Mouse (Mus musculus) embryo, embryonic 9.5 days (tissue): ENCODE results near the gene Rsph1.
"Not testable (repeated sequence)": the region's sequence is repeated elsewhere in the genome, so short reads cannot be mapped to it uniquely, and the experiment has no call there.

Experiments used
- DNase-seq: peaks from one replicate; pipeline ENCODE4 v3.0.0-alpha.2; 2017; ENCODE audit errors: extremely low spot score

Gene Rsph1

DNA sequence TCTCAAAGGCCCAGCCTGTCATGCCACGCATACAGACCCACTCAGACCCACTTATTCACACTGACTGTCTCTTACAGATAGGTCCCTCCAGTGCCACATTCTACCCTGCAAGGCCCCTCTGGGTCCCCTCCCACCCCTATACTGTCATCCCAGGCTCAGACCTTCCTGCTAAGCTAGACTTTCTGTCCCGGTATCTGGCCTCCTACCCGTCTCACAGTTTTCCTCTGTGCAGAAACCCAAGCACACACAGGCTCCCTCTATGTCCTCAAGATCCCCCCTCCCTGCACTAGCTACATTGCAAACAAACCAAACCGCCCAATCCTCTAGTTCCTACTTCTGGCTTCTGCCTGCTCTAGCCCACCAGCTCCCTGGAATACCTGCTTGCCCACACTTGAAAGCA, 748 bp upstream of the Rsph1 start:
- DNase-seq = no peak

DNA sequence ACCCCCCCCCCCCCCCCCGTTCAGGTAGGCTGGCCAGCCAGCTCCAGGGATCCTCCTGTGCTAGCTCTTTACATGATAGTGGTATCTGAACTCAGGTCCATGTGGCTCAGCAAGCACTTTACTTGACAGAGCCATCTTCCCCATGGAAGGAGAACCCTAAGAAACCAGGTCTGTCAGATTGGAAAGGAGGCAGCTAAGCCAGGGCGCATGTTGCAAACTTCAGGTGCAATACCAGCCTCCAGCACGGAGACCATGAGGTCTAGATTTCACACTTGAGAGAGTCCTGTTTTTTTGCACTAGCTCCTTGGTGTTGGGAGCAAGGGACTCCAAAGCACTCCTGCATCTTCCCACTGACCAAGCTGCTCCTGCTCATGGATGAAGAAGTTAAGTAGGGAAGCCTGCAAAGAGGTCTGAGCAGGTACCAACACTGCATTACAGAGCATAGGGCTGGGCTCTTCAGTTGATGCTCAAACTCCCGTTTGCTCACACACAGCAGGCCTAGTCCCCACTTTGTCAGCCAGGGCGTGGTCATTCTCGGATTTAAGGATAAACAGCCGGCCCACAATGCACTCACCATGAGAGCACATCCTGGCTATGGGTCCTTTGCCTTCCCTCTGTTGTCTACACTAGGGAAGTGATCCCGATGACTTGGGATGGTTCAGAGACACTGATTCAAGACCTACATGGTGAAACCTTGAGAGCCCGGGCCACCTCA, 819 bp downstream of the Rsph1 start:
- DNase-seq = no peak

DNA sequence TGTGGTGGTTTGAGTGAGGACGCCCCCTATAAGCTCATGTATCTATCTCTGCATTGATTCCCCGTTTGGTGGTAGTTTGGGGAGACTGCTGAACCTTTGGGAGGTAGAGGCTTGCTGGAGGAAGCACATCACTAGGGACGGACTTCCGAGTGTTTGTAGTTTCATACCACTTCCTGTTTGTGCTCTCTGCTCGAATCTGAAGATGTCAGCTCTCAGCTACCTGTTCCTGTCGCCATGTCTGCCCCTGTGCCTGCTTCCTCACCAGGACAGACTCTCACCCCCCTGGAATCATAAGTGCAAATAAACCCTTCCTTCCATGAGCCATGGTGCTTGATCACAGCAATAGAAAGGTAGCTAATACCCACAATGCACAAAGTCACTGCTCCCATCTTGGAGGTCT, 2.0 kb downstream of the Rsph1 start:
- DNase-seq = no peak

DNA sequence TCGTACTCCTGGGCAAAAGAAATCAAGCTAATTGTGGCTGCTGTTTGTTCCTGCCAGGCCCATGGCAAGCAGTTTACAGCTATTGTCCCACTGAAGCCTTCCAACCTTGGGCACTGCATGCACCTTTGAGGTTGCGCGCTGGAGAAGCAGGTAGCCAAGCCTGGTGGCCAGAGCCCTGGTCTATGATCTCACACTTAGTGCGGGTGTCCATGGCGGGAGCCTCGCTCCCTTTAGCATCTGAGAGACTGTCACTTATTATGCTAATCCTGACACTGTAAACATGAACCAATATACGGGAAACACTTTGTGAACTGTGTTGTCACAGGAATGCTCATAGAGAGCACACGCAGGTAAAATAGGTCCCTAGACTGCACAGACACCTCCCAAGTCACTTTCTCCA, 3.6 kb downstream of the Rsph1 start:
- no peak for DNase-seq

DNA sequence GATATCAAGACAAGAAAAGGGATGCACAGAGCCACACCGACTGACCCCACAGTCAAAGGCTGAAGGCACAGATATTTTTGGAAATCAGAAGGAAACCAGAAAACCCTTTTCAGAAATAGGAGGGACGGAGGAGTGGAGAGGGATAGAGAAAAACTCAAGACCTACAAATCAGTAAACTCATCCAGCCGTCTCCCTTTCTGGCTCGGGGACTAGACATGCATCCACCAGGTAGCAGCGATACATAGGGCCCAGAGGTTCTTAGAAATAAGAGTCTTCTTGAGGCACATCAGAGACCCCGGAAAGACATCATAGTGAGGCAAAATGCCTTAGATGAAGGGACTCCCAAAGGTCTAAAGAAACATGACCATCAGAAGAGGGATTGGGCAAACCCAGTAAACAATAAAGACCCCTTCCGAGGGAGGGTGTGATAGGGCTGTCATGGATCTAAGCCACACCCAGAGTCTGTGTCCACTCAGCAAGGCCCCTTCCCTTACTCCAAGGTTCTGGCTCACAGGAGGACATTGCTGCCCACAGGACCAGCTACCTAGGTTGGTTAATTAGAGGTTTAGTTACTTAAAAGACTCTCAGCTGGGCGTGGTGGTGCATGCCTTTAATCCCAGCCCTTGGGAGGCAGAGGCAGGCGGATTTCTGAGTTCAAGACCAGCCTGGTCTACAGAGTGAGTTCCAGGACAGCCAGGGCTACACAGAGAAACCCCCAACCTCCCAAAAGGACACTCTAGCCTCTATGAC, 4.6 kb downstream of the Rsph1 start:
- DNase-seq = no peak

DNA sequence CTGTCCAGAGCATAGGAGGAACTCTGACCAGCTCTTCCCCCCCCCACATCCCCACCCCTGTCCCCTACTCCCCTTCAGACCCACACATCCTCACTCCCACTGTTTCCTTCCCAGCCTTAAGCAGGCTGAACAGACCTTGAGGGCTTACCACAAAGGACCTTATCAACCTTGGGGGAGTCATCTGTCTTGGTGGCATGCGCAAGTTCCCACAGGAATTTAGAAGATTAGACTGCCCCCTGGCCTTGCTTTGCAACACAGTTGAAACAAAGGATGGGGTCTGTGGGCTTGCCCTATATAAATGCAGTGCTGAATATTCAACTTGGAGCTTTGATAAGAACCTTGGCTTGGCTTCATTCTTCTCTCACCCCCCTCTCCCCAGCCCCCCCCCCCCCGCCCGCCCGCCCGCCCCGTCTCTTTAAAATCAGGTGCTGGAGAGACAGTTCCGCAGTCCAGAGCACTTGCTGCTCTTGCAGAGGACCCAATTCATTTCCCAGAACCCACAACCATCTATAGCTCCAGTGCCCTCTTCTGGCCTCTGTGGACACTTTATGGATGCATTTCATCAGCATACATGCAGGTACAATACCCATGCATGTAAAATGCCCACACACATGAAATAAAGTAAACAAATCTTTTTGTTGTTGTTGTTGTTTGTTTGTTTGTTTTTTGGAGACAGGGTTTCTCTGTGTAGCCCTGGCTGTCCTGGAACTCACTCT, 5.9 kb downstream of the Rsph1 start:
- no peak for DNase-seq

DNA sequence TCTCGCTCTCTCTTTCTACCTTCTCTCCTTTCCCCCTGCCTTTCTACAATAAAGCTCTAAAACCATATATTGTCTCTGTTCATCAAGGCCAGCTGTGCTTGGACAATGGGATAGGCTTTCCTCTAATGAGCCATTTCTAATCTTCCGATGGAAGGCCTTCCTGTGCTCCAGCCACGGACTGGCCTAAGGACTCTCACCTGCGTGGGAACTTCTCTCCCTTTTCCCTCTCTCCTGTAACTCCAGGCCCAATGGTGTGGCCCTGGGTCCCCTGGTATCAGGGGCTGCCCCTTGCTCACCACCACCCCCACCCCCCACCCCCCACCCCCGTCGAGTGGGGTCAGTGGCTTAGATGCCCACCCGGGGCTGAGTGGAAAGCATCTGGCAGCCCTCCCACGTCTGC, 6.4 kb downstream of the Rsph1 start:
- not testable (repeated sequence) for DNase-seq

DNA sequence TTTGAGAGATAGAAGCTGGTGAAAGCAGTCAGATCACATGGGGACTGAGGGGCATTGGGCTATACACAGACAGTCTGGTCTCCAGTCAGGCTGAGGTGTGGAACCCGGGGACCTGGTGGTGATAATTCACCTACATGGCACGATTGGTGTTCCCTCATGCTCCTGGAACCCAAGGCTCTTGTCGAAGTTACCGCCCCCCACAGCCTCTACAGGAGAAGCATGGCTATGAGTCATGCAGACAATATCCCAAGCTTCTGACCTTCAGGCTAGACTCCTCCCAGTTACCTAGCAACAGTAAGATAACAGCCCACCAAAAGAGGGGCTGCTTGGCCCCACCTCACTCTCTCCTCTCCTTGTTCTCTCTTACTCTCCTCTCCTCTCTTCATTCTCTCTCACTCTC, 6.9 kb downstream of the Rsph1 start:
- no peak for DNase-seq

DNA sequence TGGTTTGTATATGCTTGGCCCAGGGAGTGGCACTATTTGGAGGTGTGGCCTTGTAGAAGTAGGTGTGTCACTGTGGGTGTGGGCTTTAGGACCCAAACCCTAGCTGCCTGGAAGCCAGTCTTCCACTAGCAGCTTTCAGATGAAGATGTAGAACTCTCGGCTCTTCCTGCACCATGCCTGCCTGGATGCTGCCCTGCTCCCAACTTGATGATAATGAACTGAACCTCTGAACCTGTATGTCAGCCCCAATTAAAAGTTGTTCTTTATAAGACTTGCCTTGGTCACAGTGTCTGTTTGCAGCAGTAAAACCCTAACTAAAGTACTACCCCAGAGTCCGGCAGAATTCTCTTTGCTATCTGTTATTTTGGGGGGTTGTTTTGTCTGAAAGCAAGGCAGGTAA, 7.4 kb downstream of the Rsph1 start:
- DNase-seq = no peak

DNA sequence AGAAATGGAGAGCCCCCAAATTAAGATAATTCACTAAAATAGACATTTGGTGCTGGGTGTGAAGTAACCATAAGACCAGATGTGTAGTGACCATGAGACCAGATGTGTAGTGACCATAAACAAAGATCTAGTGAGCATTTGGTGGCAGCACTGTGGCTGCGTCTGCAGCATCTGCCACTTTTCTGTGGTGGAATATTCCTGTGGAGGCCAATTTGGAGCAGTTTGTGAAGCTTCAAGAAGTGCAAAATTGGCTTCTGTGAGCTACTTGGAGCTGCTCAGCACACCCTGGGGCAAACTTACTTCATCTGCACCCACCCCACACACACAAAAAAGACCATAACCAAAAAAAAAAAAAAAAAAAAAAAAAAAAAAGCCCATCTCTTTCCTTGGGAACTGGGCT, 9.2 kb downstream of the Rsph1 start:
- no peak for DNase-seq

DNA sequence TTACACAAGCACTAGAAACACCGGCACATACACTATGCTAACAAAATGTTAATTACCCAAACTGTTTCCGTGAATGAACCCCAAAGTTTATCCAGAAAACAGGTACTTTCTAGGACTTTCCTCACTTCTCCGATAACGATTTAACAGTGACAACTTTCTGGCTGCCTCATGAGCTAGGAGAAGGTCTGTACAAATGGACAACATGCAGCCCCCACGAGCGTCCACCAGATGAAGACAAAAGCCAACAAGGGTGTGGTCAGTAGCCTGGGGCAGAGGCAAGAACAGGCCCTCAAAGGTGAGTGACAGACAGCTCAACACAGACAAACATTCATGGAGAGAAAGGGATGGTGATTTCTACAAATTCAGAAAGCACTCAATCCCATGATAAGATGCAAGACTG, 9.6 kb downstream of the Rsph1 start:
- no peak for DNase-seq

DNA sequence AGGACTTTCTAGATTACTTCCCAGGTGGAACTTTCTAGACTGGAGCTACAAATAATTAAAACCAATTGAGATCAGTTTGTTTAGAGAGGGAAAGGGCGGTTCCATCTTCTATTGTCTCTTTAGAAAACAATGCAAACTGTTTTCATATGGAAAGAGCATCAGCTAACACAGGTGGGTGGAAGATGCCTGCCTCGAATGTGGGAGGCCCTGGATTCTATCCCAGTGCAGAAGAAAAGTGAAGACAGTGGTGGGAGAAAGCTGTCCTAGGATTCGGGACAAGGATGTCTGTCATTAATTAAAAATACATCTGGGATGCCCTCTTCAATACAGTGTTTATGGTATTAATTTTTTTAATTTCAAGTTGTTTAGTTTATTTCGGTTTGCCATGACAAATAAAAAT, 10.0 kb downstream of the Rsph1 start:
- no peak for DNase-seq

DNA sequence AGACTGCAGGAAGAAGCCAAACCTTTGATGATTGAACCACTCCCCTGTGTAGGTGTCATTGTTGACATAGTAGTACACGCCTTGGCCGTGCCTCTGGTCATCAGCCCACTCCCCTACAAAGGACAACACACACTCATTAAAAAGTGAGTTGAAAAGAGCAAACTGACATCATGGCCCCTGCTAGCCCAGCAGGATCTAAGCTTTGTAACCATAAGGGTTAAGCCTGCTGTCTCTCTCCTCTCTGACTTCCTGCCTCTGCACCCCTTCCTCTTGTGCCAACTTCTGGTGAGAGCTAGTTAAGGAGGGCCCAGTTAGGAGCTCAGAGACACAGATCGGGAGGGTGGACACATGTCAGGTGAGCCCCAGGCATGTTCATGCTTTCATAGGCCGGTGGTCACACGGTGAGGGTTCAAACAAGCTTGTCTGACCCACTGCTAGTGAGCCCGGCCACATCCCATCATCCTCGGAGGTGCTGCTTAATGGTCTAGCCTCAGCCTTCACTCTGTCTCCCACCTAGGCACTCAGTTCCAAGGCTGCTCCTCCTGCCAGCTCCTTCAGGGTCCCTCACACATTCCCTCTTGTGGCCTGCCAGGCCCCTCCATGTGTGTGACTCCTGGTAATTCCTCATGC, 10.7 kb downstream of the Rsph1 start:
- DNase-seq = no peak

DNA sequence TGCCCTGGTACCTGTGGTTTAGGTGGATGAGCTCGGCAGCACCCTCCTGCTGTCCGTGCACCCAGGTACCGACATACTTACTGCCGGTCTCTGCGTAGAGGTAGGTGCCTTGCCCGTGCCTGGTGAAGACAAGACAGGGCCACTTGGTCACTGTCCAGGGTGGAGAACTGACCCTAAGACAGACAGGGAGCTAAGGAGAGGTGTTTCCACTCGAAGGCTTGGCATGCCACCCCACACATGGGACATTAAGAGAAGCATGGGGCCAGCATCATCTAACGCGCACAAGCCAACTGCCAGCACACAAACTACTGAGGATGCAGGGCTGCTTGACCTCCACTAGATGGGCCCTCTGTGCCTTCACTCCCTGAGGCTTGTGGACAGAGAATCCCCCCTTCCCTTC, 11.4 kb downstream of the Rsph1 start:
- no peak for DNase-seq

DNA sequence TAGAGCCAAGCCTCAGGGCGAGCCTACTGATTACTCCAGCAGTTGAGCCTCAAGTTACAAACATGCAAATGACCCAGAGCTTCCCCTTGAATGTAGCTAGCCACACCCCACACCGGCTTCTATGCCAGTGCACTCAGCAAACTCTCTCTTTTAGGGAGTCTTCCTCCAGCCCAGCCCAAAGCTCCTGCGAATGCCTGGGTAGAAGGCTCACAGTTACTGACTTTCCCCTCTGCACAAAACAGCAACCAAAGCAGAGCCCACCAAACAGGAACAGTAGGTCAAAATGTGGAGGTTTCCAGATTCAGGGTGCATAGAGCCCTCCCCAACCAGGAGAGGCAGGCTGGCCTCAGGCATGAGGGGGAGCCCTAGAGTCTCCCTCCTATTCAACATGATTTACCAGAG, 12.0 kb downstream of the Rsph1 start:
- no peak for DNase-seq

DNA sequence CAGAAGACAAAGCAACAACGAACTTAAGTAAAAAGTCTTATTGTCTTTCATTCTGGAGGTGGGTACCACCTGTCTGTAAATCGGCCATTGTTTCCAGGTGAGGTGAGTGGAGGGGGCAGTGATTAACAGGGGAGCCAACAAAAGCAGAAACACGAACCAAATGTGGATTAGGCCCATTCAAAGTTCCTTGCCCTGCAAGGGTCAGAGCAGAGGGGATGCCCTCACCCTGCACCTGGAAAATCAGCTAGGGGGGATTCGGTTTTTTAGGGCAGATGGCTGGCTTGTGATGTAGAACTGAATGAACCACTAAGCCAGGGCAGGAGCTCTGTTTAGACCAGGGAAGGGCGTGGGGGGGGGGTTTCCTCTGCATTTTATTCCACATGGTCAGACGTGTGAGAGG, 12.8 kb downstream of the Rsph1 start:
- no peak for DNase-seq

DNA sequence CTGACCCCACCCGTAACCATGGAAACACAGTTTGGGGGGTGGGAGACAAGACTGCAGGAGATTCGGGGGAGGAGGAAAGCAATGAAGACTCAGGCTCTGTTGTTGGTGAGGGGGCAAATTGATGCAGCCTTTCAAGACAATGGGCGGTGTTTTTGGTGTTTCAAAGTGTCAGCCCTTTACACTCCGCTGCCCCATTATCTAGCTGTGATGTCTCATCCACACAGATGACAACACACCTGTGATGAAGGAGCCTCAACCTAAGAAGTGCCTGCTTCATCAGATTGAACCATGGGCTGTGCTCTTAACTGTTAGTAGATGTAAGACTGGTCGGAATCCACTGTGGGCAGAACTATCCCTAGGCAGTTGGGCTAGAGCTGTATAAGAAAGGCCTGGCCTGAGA, 13.4 kb downstream of the Rsph1 start:
- no peak for DNase-seq

DNA sequence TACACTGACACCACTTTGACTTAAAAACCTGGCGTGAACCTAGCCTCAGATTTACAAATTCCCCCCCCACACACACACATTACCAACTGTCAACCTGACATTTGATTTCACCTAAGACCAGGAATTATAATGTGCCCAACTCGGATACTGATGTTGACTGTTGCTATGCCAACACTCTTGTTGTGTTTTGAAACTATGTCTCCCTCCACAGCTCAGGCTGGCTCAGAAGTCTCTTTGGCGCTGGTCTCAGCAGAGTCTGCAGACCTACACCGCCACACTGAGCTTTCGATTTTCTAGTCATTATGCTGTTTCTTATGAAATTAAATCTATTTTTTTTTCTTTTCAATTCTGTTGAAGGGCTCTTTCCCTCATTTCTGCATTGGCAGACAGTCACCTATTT, 14.5 kb downstream of the Rsph1 start:
- DNase-seq = no peak

DNA sequence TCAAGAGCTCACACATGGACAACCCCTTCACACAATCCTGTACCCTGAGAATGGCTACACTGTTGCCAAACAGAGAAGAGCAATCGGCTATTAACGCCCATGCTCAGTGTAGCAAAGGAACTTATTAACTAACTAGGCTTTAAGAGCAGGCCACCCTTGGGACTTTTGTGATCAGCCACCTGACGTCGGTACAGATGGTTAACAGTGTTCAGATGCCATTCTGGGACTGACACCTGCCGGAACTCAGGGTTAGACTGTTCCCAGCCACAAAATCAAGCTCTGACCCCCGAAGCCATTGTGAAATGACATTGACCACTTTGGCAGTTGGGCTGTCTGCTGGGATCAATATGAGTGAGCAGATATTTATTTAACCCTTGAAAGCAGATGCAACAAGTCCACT, 15.8 kb downstream of the Rsph1 start:
- DNase-seq = no peak

DNA sequence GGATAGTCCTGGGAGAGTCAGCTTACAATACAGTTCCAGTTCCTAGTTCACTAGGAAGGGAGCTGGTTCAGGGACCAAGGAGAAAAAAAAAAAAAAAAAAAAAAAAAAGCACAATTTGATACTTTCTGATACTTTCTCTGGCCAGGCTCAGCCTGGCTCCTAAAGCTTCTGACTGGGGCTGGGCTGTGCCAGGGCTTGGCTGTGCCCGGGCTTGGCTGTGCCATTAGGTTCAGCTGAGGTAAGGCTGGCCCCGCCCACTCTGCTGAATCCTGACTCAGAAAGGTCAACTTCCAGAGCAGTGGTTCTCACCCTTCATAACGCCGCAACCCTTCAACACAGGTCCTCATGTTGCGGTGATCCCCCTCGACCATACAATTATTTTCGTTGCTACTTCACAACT, 16.8 kb downstream of the Rsph1 start:
- no peak for DNase-seq

DNA sequence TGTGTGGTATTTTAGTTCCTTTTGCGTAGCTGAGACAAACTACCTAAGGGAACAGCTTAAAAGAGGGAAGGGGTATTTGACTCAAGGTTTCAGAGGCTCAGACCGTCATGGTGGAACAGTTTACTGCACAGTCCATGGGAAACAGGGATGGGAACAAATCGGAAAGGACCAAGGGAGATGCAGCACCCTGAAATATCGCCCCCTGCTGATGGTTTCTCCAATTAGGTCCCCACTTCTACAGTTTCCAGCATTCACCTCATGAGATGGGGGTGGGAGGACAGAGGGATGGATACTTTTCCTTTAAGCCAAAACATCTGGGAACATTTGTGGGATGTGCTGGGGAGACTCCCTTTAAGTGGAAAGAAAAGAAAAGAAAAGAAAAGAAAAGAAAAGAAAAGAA, 17.4 kb downstream of the Rsph1 start:
- DNase-seq = no peak

DNA sequence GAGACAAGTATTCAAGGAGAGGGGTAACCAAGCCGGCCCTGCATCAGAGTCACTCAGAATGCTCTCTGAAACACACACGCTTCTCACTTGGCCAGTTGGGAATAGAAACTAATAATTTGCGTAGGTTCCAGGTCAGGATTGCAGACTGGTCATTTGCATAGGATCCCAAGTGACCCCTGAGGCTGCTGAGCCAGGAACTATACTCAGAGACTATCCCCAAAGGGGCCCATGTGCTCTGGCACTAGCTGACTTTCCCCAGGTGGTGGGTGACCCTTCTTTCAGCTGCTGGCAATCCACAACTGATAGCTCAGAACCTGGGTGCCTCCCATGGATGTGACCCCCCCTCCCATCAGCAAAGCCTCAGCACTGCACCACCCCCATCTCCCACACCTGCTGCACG, 18.0 kb downstream of the Rsph1 start:
- no peak for DNase-seq
